Mouse (Mus musculus): ENCODE data around the gene Nrap. TPM values are rescaled to one million over a fixed set of nuclear protein-coding genes. Genes with fewer than 3 reads are reported as not detected.
"Not testable (repeated sequence)": the region's sequence is repeated elsewhere in the genome, so short reads cannot be mapped to it uniquely, and the experiment has no call there.

Nrap gene
- polyA plus RNA-seq, 1 experiment: not detected

GRCm38 (mm10) chr19:56419452-56419851 is 29.6 kb upstream of the Nrap start:
- H3K36me3 ChIP-seq (ENCODE audit: control insufficient read depth, insufficient read depth, low read length, poor library complexity, severe bottlenecking): no peaks in the 10 kb centered on the region

DNA sequence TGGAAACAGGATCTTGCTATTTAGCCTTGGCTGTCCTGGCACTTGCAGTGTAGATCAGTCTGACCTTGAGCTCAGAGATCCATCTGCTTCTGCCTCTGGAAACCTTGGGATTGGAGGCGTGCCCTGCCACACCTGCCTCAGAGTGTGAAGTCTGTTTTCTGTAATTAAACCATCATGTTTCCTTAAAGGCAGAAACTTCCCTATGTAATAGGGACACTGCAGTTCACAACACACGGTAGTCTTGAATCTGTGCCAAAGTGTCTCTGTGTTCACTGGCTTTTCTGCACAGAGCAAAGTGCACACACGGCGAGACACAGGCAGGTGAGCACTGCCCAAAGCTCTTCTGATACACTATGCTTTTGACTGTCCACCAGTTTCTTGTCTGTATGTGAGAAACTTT is 28.6 kb upstream of the Nrap start:
- Histone ChIP-seq H3K36me3 (ENCODE audit: control insufficient read depth, insufficient read depth, low read length, poor library complexity, severe bottlenecking) (no peaks in the 10 kb centered on the region), H3K27me3 (ENCODE audit: control insufficient read depth, insufficient read depth, low read length, poor library complexity, severe bottlenecking) (no peaks in the 10 kb centered on the region), H3K9ac (ENCODE audit: low read depth, poor library complexity, severe bottlenecking) (no peak overlapping the region), H3K4me3 (ENCODE audit: low read depth, low read length) (no peak overlapping the region), H3K9me3 (replicated peaks; ENCODE audit: control insufficient read depth, insufficient read depth, low read length, poor library complexity, severe bottlenecking) (no peaks in the 10 kb centered on the region), H3K4me1 (ENCODE audit: control insufficient read depth, insufficient read depth, low read length) (peaks cover 2% of the 10 kb centered on the region), H3K27ac (ENCODE audit: insufficient read depth, low read length) (no peak overlapping the region)
- no peak for TF ChIP-seq EP300 (IDR thresholded peaks at IDR 0.05; ENCODE audit: insufficient read depth, low read depth, low read length)
- no peak for TF ChIP-seq POLR2A (IDR thresholded peaks at IDR 0.05; ENCODE audit: insufficient read depth, low read length)
- TF ChIP-seq CTCF (IDR thresholded peaks at IDR 0.05; ENCODE audit: low read depth, low read length): no peak

More at GRCm38 (mm10) chr19:56419452-56419851, 29.6 kb upstream of the Nrap start:
- Histone ChIP-seq H3K4me1 (ENCODE audit: control insufficient read depth, insufficient read depth, low read length) (peaks cover 2% of the 10 kb centered on the region), H3K9me3 (replicated peaks; ENCODE audit: control insufficient read depth, insufficient read depth, low read length, poor library complexity, severe bottlenecking) (no peaks in the 10 kb centered on the region), H3K27me3 (ENCODE audit: control insufficient read depth, insufficient read depth, low read length, poor library complexity, severe bottlenecking) (no peaks in the 10 kb centered on the region), H3K9ac (ENCODE audit: low read depth, poor library complexity, severe bottlenecking) (no peak overlapping the region), H3K4me3 (ENCODE audit: low read depth, low read length) (no peak overlapping the region), H3K27ac (ENCODE audit: insufficient read depth, low read length) (peak overlapping the region; percentile 41; the same call in 1 of the 2 replicates)
- TF ChIP-seq CTCF (IDR thresholded peaks at IDR 0.05; ENCODE audit: low read depth, low read length): no peak
- peak; percentile 84 for TF ChIP-seq EP300 (IDR thresholded peaks at IDR 0.05; ENCODE audit: insufficient read depth, low read depth, low read length)

GRCm38 (mm10) chr19:56409884-56410283 is 20.0 kb upstream of the Nrap start:
- not testable (repeated sequence) for H3K4me3 ChIP-seq (ENCODE audit: low read depth, low read length); H3K9me3 ChIP-seq (replicated peaks; ENCODE audit: control insufficient read depth, insufficient read depth, low read length, poor library complexity, severe bottlenecking); H3K27ac ChIP-seq (ENCODE audit: insufficient read depth, low read length); H3K9ac ChIP-seq (ENCODE audit: low read depth, poor library complexity, severe bottlenecking); H3K4me1 ChIP-seq (ENCODE audit: control insufficient read depth, insufficient read depth, low read length); H3K36me3 ChIP-seq (ENCODE audit: control insufficient read depth, insufficient read depth, low read length, poor library complexity, severe bottlenecking); H3K27me3 ChIP-seq (ENCODE audit: control insufficient read depth, insufficient read depth, low read length, poor library complexity, severe bottlenecking)

- H3K27me3 ChIP-seq (ENCODE audit: control insufficient read depth, insufficient read depth, low read length, poor library complexity, severe bottlenecking): no peaks in the 10 kb centered on the region
- H3K4me1 ChIP-seq (ENCODE audit: control insufficient read depth, insufficient read depth, low read length): no peaks in the 10 kb centered on the region
- no peak overlapping the region for H3K27ac ChIP-seq (ENCODE audit: insufficient read depth, low read length)
- H3K4me3 ChIP-seq (ENCODE audit: low read depth, low read length): no peak overlapping the region
- no peak overlapping the region for H3K9ac ChIP-seq (ENCODE audit: low read depth, poor library complexity, severe bottlenecking)
- no peaks in the 10 kb centered on the region for H3K9me3 ChIP-seq (replicated peaks; ENCODE audit: control insufficient read depth, insufficient read depth, low read length, poor library complexity, severe bottlenecking)
- no peaks in the 10 kb centered on the region for H3K36me3 ChIP-seq (ENCODE audit: control insufficient read depth, insufficient read depth, low read length, poor library complexity, severe bottlenecking)
- TF ChIP-seq EP300 (IDR thresholded peaks at IDR 0.05; ENCODE audit: insufficient read depth, low read depth, low read length) (no peak), CTCF (IDR thresholded peaks at IDR 0.05; ENCODE audit: low read depth, low read length) (no peak), POLR2A (IDR thresholded peaks at IDR 0.05; ENCODE audit: insufficient read depth, low read length) (no peak)
Observed at GRCm38 (mm10) chr19:56406581-56406980, 16.7 kb upstream of the Nrap start.

DNA sequence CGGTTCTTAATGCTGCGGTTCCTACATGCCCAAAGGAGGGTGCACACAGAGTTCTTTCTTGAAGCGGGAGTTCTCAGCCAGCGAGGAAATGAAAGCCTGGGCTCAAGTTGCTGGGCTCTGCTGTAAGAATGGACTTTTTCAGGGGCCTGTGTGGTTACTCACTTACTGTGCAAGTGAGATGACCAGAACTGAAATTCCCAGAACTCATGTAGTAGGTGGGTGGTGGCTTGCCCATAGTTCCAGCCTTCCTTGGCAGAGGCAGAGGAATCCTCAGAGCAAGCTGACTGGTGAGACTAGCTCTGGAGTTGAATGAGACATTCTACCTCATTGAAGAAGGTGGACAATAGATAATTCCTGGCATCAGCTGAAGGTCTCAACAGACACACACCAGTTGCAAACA is 16.0 kb upstream of the Nrap start:
- Histone ChIP-seq H3K9me3 (replicated peaks; ENCODE audit: control insufficient read depth, insufficient read depth, low read length, poor library complexity, severe bottlenecking) (no peaks in the 10 kb centered on the region), H3K4me3 (ENCODE audit: low read depth, low read length) (no peak overlapping the region), H3K27ac (ENCODE audit: insufficient read depth, low read length) (no peak overlapping the region), H3K4me1 (ENCODE audit: control insufficient read depth, insufficient read depth, low read length) (no peaks in the 10 kb centered on the region), H3K36me3 (ENCODE audit: control insufficient read depth, insufficient read depth, low read length, poor library complexity, severe bottlenecking) (no peaks in the 10 kb centered on the region), H3K27me3 (ENCODE audit: control insufficient read depth, insufficient read depth, low read length, poor library complexity, severe bottlenecking) (no peaks in the 10 kb centered on the region), H3K9ac (ENCODE audit: low read depth, poor library complexity, severe bottlenecking) (no peak overlapping the region)
- TF ChIP-seq POLR2A (IDR thresholded peaks at IDR 0.05; ENCODE audit: insufficient read depth, low read length): no peak

DNA sequence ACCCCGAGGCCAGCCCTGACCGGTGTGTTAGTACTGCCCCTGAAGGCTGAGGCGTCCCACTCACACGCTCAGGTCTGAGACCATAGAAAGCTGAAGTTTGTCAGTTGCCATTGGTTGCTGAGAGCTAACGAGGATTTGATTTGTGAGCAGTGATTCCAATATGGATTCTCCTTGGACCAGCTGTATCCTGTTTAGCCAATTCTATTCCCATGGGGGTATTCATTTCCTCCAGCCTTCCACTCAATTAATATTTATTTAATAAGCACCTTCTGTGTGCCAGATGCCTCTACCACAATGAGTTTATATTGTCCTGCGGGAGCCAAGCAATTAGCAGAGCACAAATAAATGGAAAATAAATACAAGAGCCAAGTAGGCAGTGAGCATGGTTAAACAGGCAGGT is 12.0 kb upstream of the Nrap start:
- Histone ChIP-seq H3K9me3 (replicated peaks; ENCODE audit: control insufficient read depth, insufficient read depth, low read length, poor library complexity, severe bottlenecking) (no peaks in the 10 kb centered on the region), H3K4me1 (ENCODE audit: control insufficient read depth, insufficient read depth, low read length) (peaks cover 2% of the 10 kb centered on the region), H3K36me3 (ENCODE audit: control insufficient read depth, insufficient read depth, low read length, poor library complexity, severe bottlenecking) (no peaks in the 10 kb centered on the region), H3K27ac (ENCODE audit: insufficient read depth, low read length) (no peak overlapping the region), H3K27me3 (ENCODE audit: control insufficient read depth, insufficient read depth, low read length, poor library complexity, severe bottlenecking) (no peaks in the 10 kb centered on the region), H3K4me3 (ENCODE audit: low read depth, low read length) (no peak overlapping the region), H3K9ac (ENCODE audit: low read depth, poor library complexity, severe bottlenecking) (no peak overlapping the region)
- TF ChIP-seq EP300 (IDR thresholded peaks at IDR 0.05; ENCODE audit: insufficient read depth, low read depth, low read length): no peak
- no peak for TF ChIP-seq CTCF (IDR thresholded peaks at IDR 0.05; ENCODE audit: low read depth, low read length)
- TF ChIP-seq POLR2A (IDR thresholded peaks at IDR 0.05; ENCODE audit: insufficient read depth, low read length): no peak
